Comparison of ENCODE assay signal across 10 mouse cellular contexts in the genomic region with DNA sequence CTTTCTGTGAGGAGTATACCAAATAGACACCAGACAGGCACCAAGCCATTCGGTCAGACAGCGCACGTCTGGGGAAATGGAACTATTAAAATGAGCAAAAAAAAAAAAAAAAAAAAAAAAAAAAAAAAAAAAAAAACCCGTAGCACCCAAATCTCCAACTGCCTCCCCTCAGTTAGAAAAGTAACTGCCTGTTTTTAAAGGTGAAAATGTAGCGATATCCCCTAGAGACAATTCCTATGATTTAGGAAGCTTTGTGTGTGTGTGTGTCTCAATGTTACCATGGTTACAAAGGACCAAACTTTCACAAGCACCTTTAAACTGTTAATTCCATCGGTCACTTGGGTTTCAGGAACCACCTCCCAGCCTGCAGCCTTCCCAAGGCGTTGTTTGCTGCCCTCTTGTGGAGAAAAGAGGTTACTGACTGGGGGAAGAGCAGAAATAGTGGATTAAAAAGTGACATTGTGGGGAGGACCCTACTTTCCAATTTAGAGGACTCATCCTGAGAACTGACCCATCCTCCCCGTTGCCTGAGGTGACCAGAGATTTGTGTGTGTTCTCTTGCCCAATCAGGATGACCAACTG. TPM values are rescaled to one million over a fixed set of nuclear protein-coding genes. Genes with fewer than 3 reads are reported as not detected.
DNase-seq lines count a peak whose midpoint lies in the region; ATAC-seq and TF ChIP-seq lines count a peak whose summit lies in the region.
"Had no signal": no experiment of that assay in that cellular context is flagged by ENCODE, and none has a peak within 500 bp of the region (broad histone marks: within the 10 kb centered on the region; RNA-seq: fewer than 3 reads in every experiment).

No protein-coding gene starts in this region.

- no peak for ATAC-seq in hindbrain, embryonic 12.5 days (ENCODE audit: low FRiP score)
- peak; percentile 56; the same call in 1 of the 2 replicates for ATAC-seq in cerebellum, adult (ENCODE audit: insufficient number of reproducible peaks, low FRiP score, low TSS enrichment)
- ATAC-seq in megakaryocyte-erythroid progenitor cell, adult 5-6 weeks (replicated peaks; ENCODE audit: low FRiP score, low TSS enrichment, poor library complexity, severe bottlenecking) = peak; percentile 91

- peaks cover 7% of the 10 kb centered on the region for H3K27me3 ChIP-seq in hindbrain, embryonic 10.5 days (ENCODE audit: insufficient read depth, poor library complexity, severe bottlenecking)
- H3K27me3 ChIP-seq in hindbrain, embryonic 12.5 days = no peaks in the 10 kb centered on the region
- H3K27me3 ChIP-seq in MEL (ENCODE audit: control insufficient read depth in 1 of 2, insufficient read depth in 2 of 2, low read length in 2 of 2) = no peaks in the 10 kb centered on the region
- H3K27me3 ChIP-seq in testis, adult 2 months (ENCODE audit: control insufficient read depth, insufficient read depth, low read length) = no peaks in the 10 kb centered on the region
- H3K27me3 ChIP-seq: embryonic facial prominence, embryonic 12.5 days had no signal

- no peak for TF ChIP-seq EP300 in MEL (IDR thresholded peaks at IDR 0.05; ENCODE audit: low read depth in 1 of 2, low read length in 2 of 2)

- no peak overlapping the region for H3K4me3 ChIP-seq in hindbrain, embryonic 10.5 days
- no peak overlapping the region for H3K4me3 ChIP-seq in hindbrain, embryonic 12.5 days
- peak overlapping the region; percentile 46; a peak in 2 of 4 replicates for H3K4me3 ChIP-seq in MEL (ENCODE audit: control insufficient read depth in 1 of 2, insufficient read depth in 1 of 2, low read depth in 2 of 2, low read length in 2 of 2)
- no peak overlapping the region for H3K4me3 ChIP-seq in testis, adult 2 months (ENCODE audit: control insufficient read depth, low read depth, low read length)
- H3K4me3 ChIP-seq: embryonic facial prominence, embryonic 12.5 days; megakaryocyte, embryonic 14.5 days had no signal

- no peaks in the 10 kb centered on the region for H3K4me1 ChIP-seq in hindbrain, embryonic 10.5 days (replicated peaks)
- H3K4me1 ChIP-seq in hindbrain, embryonic 12.5 days = no peaks in the 10 kb centered on the region
- no peaks in the 10 kb centered on the region for H3K4me1 ChIP-seq in MEL (ENCODE audit: control insufficient read depth in 1 of 2, insufficient read depth in 2 of 2, low read length in 2 of 2)
- peaks cover 4% of the 10 kb centered on the region for H3K4me1 ChIP-seq in testis, adult 2 months (ENCODE audit: control insufficient read depth, insufficient read depth, low read length)
- H3K4me1 ChIP-seq: embryonic facial prominence, embryonic 12.5 days; megakaryocyte, embryonic 14.5 days had no signal

- WGBS in hindbrain, embryonic 10.5 days = 44% methylated on average over 8 of the region's 8 CpGs
- 44% methylated on average over 8 of the region's 8 CpGs for WGBS in hindbrain, embryonic 12.5 days

- no peak overlapping the region for H3K4me2 ChIP-seq in hindbrain, embryonic 12.5 days (replicated peaks)
- H3K4me2 ChIP-seq: embryonic facial prominence, embryonic 12.5 days had no signal

- no peaks in the 10 kb centered on the region for H3K79me2 ChIP-seq in MEL (ENCODE audit: control insufficient read depth, insufficient read depth, low read length, poor library complexity)

- no peak for TF ChIP-seq POLR2A in MEL (IDR thresholded peaks at IDR 0.05; ENCODE audit: control insufficient read depth in 1 of 2, insufficient read depth in 1 of 2, low read depth in 1 of 2, low read length in 2 of 2, poor library complexity in 1 of 2)
- no peak for TF ChIP-seq POLR2A in testis, adult 2 months (IDR thresholded peaks at IDR 0.05; ENCODE audit: control insufficient read depth, low read depth, low read length)

- H3K36me3 ChIP-seq in hindbrain, embryonic 10.5 days = no peaks in the 10 kb centered on the region
- H3K36me3 ChIP-seq in hindbrain, embryonic 12.5 days = no peaks in the 10 kb centered on the region
- no peaks in the 10 kb centered on the region; a peak in 1 of 4 replicates for H3K36me3 ChIP-seq in MEL (ENCODE audit: control insufficient read depth in 1 of 2, insufficient read depth in 2 of 2, low read length in 2 of 2)
- H3K36me3 ChIP-seq in testis, adult 2 months (ENCODE audit: control insufficient read depth, insufficient read depth, low read length) = no peaks in the 10 kb centered on the region
- H3K36me3 ChIP-seq: embryonic facial prominence, embryonic 12.5 days had no signal

- peak; percentile 81 to 91 (median 84) for TF ChIP-seq CTCF in MEL (IDR thresholded peaks at IDR 0.05 in 2 of 3, conservative IDR thresholded peaks at IDR 0.05 in 1 of 3; ENCODE audit: control insufficient read depth in 1 of 3, insufficient read depth in 1 of 3, low read depth in 2 of 3, low read length in 3 of 3, poor library complexity in 1 of 3, severe bottlenecking in 1 of 3)
- peak; percentile 76 for TF ChIP-seq CTCF in testis, adult 2 months (IDR thresholded peaks at IDR 0.05; ENCODE audit: control insufficient read depth, insufficient read depth, insufficient replicate concordance, low read depth, low read length)

- DNase-seq in hindbrain, embryonic 10.5 days (ENCODE audit: low spot score) = peak; percentile 58
- DNase-seq in MEL (ENCODE audit: low read depth, low spot score) = peak; percentile 72
- DNase-seq in forelimb bud, embryonic 11.5 days (ENCODE audit: low read depth, low spot score) = peak; percentile 75
- DNase-seq in layer of hippocampus, adult 9-11 months = peak; percentile 25

- H3K9me3 ChIP-seq in hindbrain, embryonic 10.5 days = no peaks in the 10 kb centered on the region
- no peaks in the 10 kb centered on the region for H3K9me3 ChIP-seq in hindbrain, embryonic 12.5 days (replicated peaks)
- H3K9me3 ChIP-seq in MEL (replicated peaks; ENCODE audit: insufficient read depth, low read length) = no peaks in the 10 kb centered on the region
- H3K9me3 ChIP-seq: embryonic facial prominence, embryonic 12.5 days; megakaryocyte, embryonic 14.5 days had no signal

- peak; percentile 72 for TF ChIP-seq RAD21 in MEL (IDR thresholded peaks at IDR 0.05; ENCODE audit: low read depth, low read length)

- no peak overlapping the region for H3K27ac ChIP-seq in hindbrain, embryonic 10.5 days
- no peak overlapping the region for H3K27ac ChIP-seq in hindbrain, embryonic 12.5 days
- no peak overlapping the region for H3K27ac ChIP-seq in MEL (ENCODE audit: control insufficient read depth, low read depth, low read length)
- no peak overlapping the region for H3K27ac ChIP-seq in testis, adult 2 months (ENCODE audit: control insufficient read depth, insufficient read depth, low read depth, low read length)
- H3K27ac ChIP-seq: embryonic facial prominence, embryonic 12.5 days had no signal

- no peak overlapping the region for H3K9ac ChIP-seq in hindbrain, embryonic 12.5 days
- H3K9ac ChIP-seq in MEL (ENCODE audit: control insufficient read depth, low read depth, low read length, poor library complexity, severe bottlenecking) = no peak overlapping the region
- H3K9ac ChIP-seq: embryonic facial prominence, embryonic 12.5 days had no signal

TF ChIP-seq in MEL, 35 proteins besides CTCF, POLR2A, EP300 and RAD21:
- no peak for TF ChIP-seq USF1 (IDR thresholded peaks at IDR 0.05; ENCODE audit: low read depth, low read length)
- TF ChIP-seq HCFC1 (IDR thresholded peaks at IDR 0.05; ENCODE audit: low read depth, low read length) = no peak
- peak; percentile 46 for TF ChIP-seq ZC3H11A (IDR thresholded peaks at IDR 0.05; ENCODE audit: low read depth, low read length)
- peak; percentile 79 for TF ChIP-seq SMC3 (IDR thresholded peaks at IDR 0.05; ENCODE audit: low read depth, low read length)

RNA-seq across cellular contexts. Expression of a gene that starts 53.6 kb away (rescaled TPM):
- 3.7 and 5.7 TPM in 2 replicates for polyA plus RNA-seq in hindbrain, embryonic 10.5 days (2016; fragmentation: Nextera tagmentation; extraction: Ambion mirVana)
- polyA plus RNA-seq in hindbrain, embryonic 12.5 days (2016; fragmentation: Nextera tagmentation; extraction: Ambion mirVana) = 2.2 and 3.4 TPM in 2 replicates
- total RNA-seq in MEL (2012; rRNA removed) = not detected in 2 replicates
- polyA plus RNA-seq in MEL (2012; ENCODE audit: insufficient read depth in 1 of 2, insufficient read length in 2 of 2, low read depth in 1 of 2, low replicate concordance in 2 of 2, missing spikeins in 1 of 2) = not detected
- not detected in 2 replicates for total RNA-seq in megakaryocyte-erythroid progenitor cell, adult 5-6 weeks (2014; fragmentation: Nextera tagmentation)
- not detected in 2 replicates for total RNA-seq in megakaryocyte-erythroid progenitor cell, adult 5-6 weeks (2017)
- 1.0 and 1.1 TPM in 2 replicates for polyA plus RNA-seq in testis, adult 2 months (2012; rRNA removed)

Comparison
In these comparisons a context has a peak if more than half of its experiments do, and no peak if none do; other contexts are left out.
1. DNase-seq: peak in every context shown above with its lines; median percentile 75 in forelimb bud, embryonic 11.5 days; 72 in MEL; 58 in hindbrain, embryonic 10.5 days; 25 in layer of hippocampus, adult 9-11 months.
2. H3K4me3 ChIP-seq: peak in MEL (2 of 2); none in hindbrain, embryonic 10.5 days (single experiment), hindbrain, embryonic 12.5 days (single experiment) and testis, adult 2 months (single experiment).